Mouse (Mus musculus) right cerebral cortex, postnatal 10 days (tissue): Measurements from ENCODE around the gene Dnmt3a.

Experiments used
- DNase-seq, 2 experiments: peaks; one replicate each; pipeline ENCODE4 v3.0.0; 2021; ENCODE audit warnings: low spot score in 2 of 2

The Dnmt3a gene

DNA sequence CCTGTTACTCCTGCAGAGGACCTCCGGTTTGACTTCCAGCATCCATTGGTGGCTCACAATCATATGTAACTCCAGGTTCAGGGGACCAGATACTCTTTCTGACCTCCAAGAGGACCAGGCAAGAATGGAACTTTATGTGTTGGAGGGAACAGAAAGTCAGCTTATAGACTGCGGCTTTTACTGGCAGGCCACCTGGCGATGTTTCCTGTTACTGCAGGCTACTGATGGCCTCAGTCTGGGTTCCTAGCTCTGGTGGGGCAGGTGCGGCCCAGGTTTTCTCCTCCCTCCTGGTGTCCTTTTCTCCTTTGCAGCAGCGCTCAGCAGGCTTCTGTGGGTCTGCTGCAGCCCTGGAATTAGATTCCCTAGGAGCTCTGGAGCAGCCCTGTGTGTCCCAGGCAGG is 46.7 kb downstream of the Dnmt3a start:
- no peak for DNase-seq

- DNase-seq, result no peak
These were observed 48.6 kb downstream of the Dnmt3a start for GRCm38 (mm10) chr12:3854419-3854818.

DNA sequence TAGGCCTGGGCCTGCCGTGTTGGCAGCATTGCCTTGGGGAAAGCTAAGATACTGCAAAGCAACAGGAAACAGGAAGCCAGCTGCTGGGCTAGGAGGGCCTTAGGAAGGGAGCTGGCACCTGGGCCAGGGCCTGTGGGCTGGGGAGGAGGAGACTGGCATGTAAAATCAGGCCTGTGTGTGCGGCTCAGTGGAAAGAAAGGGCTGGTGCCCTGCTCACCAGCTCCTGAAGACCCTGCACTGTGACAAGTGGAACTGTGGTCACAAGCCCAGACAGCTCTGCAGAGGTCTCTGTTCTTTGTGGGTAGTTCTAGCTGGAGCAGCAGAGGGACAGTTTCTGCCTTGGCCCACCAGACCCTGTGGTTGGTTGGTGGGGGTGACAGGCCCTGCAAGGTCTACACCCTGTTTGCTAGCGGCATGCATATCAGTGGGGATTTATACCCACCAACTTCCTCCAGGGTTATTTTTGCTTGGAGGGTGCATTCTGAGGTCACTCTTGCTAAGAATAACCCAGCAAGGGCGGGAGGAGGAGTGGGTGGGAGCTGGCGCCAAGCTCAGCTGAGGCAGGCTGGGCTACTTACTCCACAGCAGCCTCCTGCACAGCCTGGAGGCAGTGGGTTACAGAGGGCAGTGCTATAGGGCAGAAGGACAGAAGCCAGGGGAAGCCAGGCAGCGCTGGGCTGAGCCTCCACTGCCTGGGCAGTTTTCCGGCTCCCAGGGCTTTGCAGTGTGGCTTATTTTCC is 50.1 kb downstream of the Dnmt3a start:
- DNase-seq, result peak; percentile 68 to 83

GRCm38 (mm10) chr12:3856748-3857147 is 50.9 kb downstream of the Dnmt3a start:
- DNase-seq, result no peak

GRCm38 (mm10) chr12:3857231-3857630 is 51.4 kb downstream of the Dnmt3a start:
- no peak for DNase-seq

DNA sequence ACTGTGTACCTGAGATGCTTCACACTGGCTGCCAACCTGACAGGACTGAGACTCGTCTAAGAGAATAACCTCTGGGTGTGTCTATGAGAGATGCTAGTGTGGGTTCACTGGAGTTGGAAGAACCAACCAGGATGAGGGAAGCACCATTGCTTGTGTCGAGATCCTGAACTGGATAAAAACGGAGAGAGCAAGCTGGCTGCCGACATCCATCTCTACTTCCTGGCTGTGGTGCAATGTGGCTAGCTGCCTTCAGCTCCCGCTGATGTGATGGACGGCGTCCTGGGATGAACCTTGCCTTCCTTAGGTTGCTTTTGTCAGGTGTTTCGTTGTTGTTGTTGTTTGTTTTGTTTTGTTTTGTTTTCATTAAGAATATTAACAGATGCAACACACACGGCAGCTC is 52.0 kb downstream of the Dnmt3a start:
- DNase-seq, result no peak

GRCm38 (mm10) chr12:3858754-3859153 is 52.9 kb downstream of the Dnmt3a start:
- DNase-seq, result no peak

DNA sequence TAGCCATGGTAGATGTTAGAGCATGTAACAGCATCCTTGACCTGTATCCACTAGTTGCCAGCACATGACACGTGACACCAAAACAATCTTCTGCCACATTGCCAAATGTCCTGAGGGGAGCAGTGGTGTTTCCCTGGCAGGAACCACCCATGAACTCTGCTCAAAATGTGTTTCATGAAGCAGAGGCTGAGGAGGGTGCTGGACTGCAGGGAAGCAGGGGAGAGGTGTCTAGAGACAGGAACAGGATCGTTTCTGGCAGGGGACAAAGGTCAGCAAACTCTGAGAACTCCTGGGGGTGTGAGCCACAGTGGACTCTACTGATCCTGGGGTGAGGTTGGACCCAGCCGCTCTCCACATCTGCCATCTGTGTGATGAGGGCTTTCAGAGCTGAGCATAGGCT is 53.7 kb downstream of the Dnmt3a start:
- no peak for DNase-seq

GRCm38 (mm10) chr12:3860005-3860404 is 54.2 kb downstream of the Dnmt3a start:
- DNase-seq, result no peak

GRCm38 (mm10) chr12:3861665-3862228 is 55.9 kb downstream of the Dnmt3a start:
- no peak for DNase-seq

GRCm38 (mm10) chr12:3862253-3862652 is 56.4 kb downstream of the Dnmt3a start:
- no peak for DNase-seq

DNA sequence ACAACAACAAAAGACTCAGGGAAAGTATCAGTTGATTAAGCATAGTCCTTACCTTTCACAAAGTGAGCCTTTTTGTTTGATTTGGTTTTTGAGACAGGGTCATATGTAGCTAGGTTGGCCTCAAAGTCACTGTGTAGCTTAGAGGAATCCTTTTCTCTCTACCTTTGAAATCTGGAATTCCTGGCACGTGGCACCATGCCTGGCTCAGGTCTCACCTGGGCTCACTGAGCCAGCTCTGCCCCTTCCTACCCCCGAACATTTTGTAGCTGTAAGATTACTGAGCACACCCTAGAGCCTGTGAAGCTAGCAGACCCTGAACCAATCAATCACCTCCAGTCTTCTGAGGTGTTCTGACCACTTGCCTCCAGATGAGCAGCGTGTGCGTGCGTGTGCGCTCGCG is 58.4 kb downstream of the Dnmt3a start:
- no peak for DNase-seq

DNA sequence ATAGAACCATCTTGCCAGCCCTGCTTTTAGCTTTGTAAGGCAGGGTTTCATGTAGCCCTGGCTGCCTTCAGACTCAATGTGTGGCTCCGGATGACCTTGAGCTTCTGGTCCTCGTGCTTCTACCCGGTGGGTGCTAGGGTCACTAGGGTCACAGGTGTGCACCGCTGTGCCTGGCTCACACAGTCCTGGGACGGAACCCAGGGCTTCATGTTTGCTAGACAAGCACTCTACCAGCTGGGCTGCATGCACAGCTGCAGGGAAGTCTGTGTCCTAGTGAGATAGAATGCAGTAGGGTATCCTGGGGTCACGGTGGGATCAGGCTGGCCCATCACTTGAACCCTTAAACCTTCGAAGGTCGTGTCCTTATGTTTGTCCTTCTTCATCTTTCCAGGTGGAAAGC is 59.8 kb downstream of the Dnmt3a start:
- no peak for DNase-seq

DNA sequence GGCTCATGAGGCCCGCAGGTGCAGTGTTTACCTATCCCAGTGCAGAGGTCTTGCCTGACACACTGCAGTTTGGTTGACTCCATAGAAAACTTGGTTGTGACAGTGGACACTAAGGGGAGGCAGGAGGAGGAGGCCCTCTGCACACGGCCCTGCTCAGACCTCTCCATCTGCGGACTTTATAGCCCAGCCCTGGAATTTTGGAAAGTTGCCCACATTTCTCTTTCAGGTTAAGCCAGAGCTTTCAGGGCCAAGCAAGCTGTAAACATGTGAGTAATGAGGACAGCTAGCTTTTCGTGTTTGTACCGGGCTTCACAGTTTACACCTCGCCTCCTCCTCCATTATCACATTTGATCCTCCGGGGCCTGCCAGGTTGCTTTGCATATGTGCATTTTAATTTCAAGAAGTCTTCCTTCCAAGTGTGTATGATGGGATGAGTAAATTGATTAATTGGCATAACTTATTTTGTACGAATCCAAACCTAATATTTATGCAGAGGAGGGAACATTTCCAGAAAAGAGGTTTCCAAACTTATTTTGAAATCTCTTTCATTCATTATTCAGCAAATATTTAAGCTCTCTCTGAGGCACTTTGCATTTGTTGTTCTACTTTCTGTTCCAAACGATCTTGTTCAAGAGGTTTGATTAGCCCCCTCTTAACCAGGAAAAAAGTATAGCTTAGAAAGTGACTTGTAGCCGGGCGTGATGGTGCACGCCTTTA is 61.0 kb downstream of the Dnmt3a start:
- no peak for DNase-seq

DNA sequence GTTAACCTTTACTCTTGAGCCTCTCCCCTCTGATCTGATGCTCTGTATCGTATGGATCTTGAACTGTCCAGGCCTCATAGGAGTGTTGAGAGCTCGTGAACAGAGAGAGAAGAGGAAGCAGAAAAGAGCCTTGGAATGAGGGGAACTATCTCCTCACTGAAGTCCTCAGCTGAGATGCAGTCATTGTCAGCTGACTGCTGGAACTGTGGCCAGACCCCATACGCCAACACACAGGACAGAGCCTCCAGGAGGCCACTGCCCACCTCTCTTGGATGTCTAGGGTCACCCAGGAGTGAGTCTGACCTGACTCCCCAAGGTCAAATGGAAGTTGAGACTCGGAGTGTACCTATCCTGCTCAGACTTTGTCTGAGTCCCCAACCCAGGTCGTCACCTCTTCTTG is 62.3 kb downstream of the Dnmt3a start:
- DNase-seq, result no peak

GRCm38 (mm10) chr12:3868676-3869458 is 63.1 kb downstream of the Dnmt3a start:
- DNase-seq, result peak; percentile 70 to 72

- DNase-seq, result no peak
These were observed 64.2 kb downstream of the Dnmt3a start for GRCm38 (mm10) chr12:3870024-3870423.

- no peak for DNase-seq
These were observed 65.2 kb downstream of the Dnmt3a start for GRCm38 (mm10) chr12:3870859-3871462.

DNA sequence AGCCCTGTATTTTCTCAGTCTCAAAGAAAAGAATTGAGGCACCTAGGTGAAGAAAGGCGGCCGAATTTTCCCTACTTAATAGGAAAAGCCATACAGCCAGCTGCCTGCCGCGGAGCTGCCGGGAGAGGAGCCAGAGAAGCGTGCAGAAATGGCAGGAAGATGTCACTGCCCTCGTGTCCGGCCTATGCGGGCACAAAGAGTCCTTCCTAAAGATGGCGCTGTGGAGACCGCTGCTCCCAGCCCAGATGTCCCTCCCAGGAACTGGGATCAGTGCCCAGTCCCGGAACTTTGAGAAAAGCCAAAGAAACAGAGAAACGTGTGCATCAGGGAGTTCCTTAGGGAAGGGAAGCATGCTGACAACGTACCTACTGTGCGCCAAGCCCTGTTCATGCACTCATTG is 65.8 kb downstream of the Dnmt3a start:
- DNase-seq, result peak; percentile 86 to 89

DNA sequence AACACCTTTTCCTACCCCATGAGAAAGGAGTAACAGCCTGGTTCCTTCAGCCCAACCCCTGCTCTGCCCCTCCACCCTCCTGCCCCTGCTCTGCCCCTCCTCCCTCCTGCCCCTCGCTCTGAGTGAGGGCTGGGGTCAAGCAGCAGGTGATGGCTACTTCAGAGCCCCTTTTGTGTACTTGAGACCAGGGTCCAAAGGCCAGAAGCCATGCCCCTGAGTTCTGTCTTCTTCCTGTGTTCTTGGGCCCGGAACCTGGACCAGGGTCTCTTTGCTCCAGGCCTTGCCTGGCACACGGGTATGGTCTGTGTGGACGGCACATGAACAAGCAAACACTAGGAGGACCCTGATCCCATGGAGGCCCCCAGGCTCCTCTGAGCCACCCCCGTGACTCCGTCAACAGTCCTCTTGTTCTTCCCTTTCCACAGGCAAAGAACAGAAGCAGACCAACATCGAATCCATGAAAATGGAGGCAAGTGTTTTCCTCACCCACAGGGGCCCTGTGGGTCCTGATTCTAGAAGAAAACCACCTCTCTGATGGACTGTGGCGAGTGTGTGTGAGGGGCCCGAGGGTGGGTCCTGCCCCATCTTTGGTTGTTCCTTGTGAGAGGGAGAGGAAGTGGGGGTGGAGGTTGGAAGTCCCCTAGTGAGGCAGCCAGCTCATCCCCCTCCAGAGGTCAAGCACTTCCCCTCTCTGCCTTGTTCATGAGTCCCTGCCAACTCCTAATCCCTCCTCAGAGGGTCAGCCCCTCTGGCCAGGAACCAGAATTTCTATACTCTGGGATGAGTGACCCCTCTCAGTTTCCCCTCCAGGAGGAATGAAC is 66.8 kb downstream of the Dnmt3a start:
- DNase-seq, result no peak

- DNase-seq, result no peak
These were observed 69.7 kb downstream of the Dnmt3a start for GRCm38 (mm10) chr12:3875474-3875873.
